Mouse (Mus musculus): ENCODE results near the gene Sorcs3.

GRCm38 (mm10) chr19:48727048-48727447 is 521.2 kb downstream of the Sorcs3 start:
- no peak for TF ChIP-seq POLR2A (IDR thresholded peaks at IDR 0.05; ENCODE audit: insufficient read length, low read depth)
- no peak for TF ChIP-seq E2F4 (IDR thresholded peaks at IDR 0.05; ENCODE audit: insufficient read depth)
- TF ChIP-seq MAX (IDR thresholded peaks at IDR 0.05; ENCODE audit: low read depth): no peak
- TF ChIP-seq CEBPB (IDR thresholded peaks at IDR 0.05; ENCODE audit: insufficient read depth, poor library complexity, severe bottlenecking): no peak
- TF ChIP-seq MYOG (IDR thresholded peaks at IDR 0.05; ENCODE audit: control insufficient read depth in 1 of 3, insufficient read depth in 1 of 3, insufficient read length in 2 of 3, low read depth in 2 of 3): no peak
- no peak for TF ChIP-seq TCF12 (IDR thresholded peaks at IDR 0.05; ENCODE audit: insufficient read depth, poor library complexity, severe bottlenecking)
- no peak for TF ChIP-seq POLR2AphosphoS2 (IDR thresholded peaks at IDR 0.05; ENCODE audit: insufficient read length, low read depth)
- no peak for TF ChIP-seq REST (IDR thresholded peaks at IDR 0.05; ENCODE audit: insufficient read depth, insufficient read length)
- no peak for TF ChIP-seq USF1 (IDR thresholded peaks at IDR 0.05; ENCODE audit: low read depth)
- no peak for TF ChIP-seq SRF (IDR thresholded peaks at IDR 0.05; ENCODE audit: control insufficient read depth, insufficient read length, low read depth)
